Mouse (Mus musculus) lung, embryonic 14.5 days (tissue): ENCODE data around the gene Fgfr2. TPM values are rescaled to one million over a fixed set of nuclear protein-coding genes. Genes with fewer than 3 reads are reported as not detected.

ENCODE experiments used
- ATAC-seq: fragments of 200-750 bp; cut with Nextera tagmentation; 2 replicates; pipeline ENCODE4 v1.8.0; 2017; ENCODE audit warnings: mild to moderate bottlenecking, moderate TSS enrichment, moderate library complexity; ENCODE audit not compliant: insufficient read depth
- DNase-seq: peaks from one replicate; pipeline ENCODE4 v3.0.0-alpha.2; 2015
- H3K27ac ChIP-seq: fragments of 300-500 bp; sonication (generic); 2 replicates; pipeline ENCODE4 v1.5.1; 2014; ENCODE audit warnings: low read depth, mild to moderate bottlenecking, moderate library complexity
- H3K27me3 ChIP-seq: fragments of 300-500 bp; sonication (generic); 2 replicates; pipeline ENCODE4 v1.6.1; 2014; ENCODE audit warnings: low read length, control low read depth; ENCODE audit not compliant: insufficient read depth
- H3K36me3 ChIP-seq: fragments of 300-500 bp; sonication (generic); 2 replicates; pipeline ENCODE4 v1.6.1; 2014; ENCODE audit warnings: control low read depth; ENCODE audit not compliant: insufficient read depth
- H3K4me1 ChIP-seq: fragments of 300-500 bp; sonication (generic); 2 replicates; pipeline ENCODE4 v1.6.1; 2014; ENCODE audit warnings: antibody characterized with exemption, control low read depth; ENCODE audit not compliant: insufficient read depth
- H3K4me2 ChIP-seq: fragments of 300-500 bp; sonication (generic); 2 replicates; pipeline ENCODE4 v1.6.1; 2014; ENCODE audit warnings: mild to moderate bottlenecking
- H3K4me3 ChIP-seq: fragments of 300-500 bp; sonication (generic); 2 replicates; pipeline ENCODE4 v1.5.1; 2014; ENCODE audit warnings: low read depth, low read length
- H3K9ac ChIP-seq: fragments of 300-500 bp; sonication (generic); 2 replicates; pipeline ENCODE4 v1.6.1; 2014
- H3K9me3 ChIP-seq: fragments of 300-500 bp; sonication (generic); 2 replicates; pipeline ENCODE4 v1.6.1; 2016; ENCODE audit warnings: low read depth, low read length, control low read depth
- CTCF ChIP-seq: IDR thresholded peaks from 2 replicates; pipeline ENCODE4 v1.5.1; 2016; ENCODE audit warnings: antibody characterized with exemption, low read depth
- WGBS: fragments of 180-500 bp; shearing (Covaris S2); extraction: QIAGEN DNeasy Blood & Tissue Kit; methylation state at CpG from one replicate; pipeline ENCODE4 v1.1.7; 2014; 5-methylcytosine and 5-hydroxymethylcytosine counted together
- polyA plus RNA-seq: library from polyadenylated mRNA; unstranded; fragments of >200 nt; fragmentation: Nextera tagmentation; extraction: Ambion mirVana; gene quantifications from 2 replicates; pipeline ENCODE4 v1.2.1, GENCODE M21; 2014

Fgfr2 gene
- polyA plus RNA-seq, 1 experiment from 2014 or later, result 179 TPM

DNA sequence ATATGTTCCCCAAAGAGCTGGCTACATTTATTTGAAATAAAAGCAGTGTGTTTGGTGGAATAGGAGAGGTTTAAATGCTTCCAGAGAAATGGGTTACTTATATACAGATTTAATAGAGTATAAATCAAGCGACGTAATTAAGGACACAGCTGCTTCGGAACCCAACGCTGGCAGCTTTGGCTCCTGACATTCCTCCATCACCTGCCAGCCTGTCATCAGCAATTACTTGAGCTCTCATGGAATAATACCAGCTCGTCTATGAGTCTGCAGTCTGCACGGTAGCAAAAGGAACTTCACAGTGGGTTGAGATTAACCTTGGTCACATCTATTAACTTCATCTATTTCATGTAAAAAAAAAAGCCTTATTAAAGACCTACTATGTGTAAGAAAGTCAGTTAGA, 1326.0 kb downstream of the Fgfr2 start:
- Histone ChIP-seq H3K27ac (no peak overlapping the region), H3K9ac (no peak overlapping the region), H3K9me3 (no peaks in the 10 kb centered on the region), H3K36me3 (no peaks in the 10 kb centered on the region), H3K4me3 (no peak overlapping the region), H3K4me1 (no peaks in the 10 kb centered on the region), H3K27me3 (no peaks in the 10 kb centered on the region), H3K4me2 (no peak overlapping the region)
- no peak for TF ChIP-seq CTCF
- WGBS, result 55% methylated on average over 6 of the region's 6 CpGs
- DNase-seq (no peak), ATAC-seq (no peak)

- no peaks in the 10 kb centered on the region for H3K36me3 ChIP-seq
- 75% methylated on average over 10 of the region's 10 CpGs for WGBS
- no peaks in the 10 kb centered on the region for H3K9me3 ChIP-seq
- DNase-seq (no peak), ATAC-seq (no peak)
- H3K27ac ChIP-seq, result no peak overlapping the region
- H3K4me3 ChIP-seq, result no peak overlapping the region
- H3K27me3 ChIP-seq, result no peaks in the 10 kb centered on the region
- no peak overlapping the region for H3K4me2 ChIP-seq
- H3K4me1 ChIP-seq, result no peaks in the 10 kb centered on the region
- no peak overlapping the region for H3K9ac ChIP-seq
- no peak for TF ChIP-seq CTCF
Measured at GRCm38 (mm10) chr7:131788595-131789206, 1334.4 kb downstream of the Fgfr2 start.

- 83% methylated on average over 3 of the region's 3 CpGs for WGBS
Measured at GRCm38 (mm10) chr7:131785721-131786120, 1337.4 kb downstream of the Fgfr2 start.

DNA sequence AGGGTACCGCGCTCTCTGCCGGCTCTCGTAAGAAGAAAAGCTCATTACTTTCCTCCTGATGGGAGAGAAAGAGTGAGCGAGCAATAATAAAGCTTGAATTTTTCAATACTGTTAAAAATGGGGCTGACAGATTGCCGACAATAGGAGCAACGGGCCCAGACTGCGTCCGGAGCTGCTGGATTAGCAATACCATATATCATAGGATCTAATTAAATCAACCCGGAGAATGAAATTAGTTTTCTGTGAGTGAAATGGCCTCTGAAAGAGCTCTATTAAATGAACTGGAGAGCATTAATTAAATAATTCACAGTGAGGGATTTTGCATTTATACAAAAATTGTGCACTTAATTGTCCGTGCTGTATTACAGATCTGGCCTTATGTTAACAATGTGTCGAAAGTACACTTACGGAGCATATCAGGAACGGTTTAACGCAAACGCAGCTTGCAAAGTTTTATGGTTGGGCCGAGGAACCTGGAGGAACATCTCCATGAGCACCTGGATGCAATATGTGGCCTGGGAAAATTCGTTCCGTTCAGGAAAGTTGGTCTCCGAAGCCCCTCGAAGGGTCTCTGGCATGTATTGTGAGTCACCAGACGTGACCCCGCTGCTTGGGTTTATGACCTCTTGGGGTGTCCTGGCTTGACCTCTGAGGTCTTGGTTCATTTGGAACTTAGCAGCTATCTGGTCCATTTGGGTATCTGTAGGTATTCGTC, 1344.7 kb downstream of the Fgfr2 start:
- Histone ChIP-seq H3K4me2 (no peak overlapping the region), H3K9me3 (no peaks in the 10 kb centered on the region), H3K9ac (no peak overlapping the region), H3K36me3 (no peaks in the 10 kb centered on the region), H3K4me3 (no peak overlapping the region), H3K27me3 (no peaks in the 10 kb centered on the region), H3K27ac (no peak overlapping the region), H3K4me1 (no peaks in the 10 kb centered on the region)
- WGBS, result 84% methylated on average over 24 of the region's 24 CpGs
- ATAC-seq, result no peak
- TF ChIP-seq CTCF, result no peak
- DNase-seq, result no peak

More at GRCm38 (mm10) chr7:131785721-131786120, 1337.4 kb downstream of the Fgfr2 start:
- no peaks in the 10 kb centered on the region for H3K27me3 ChIP-seq
- H3K4me2 ChIP-seq, result no peak overlapping the region
- H3K36me3 ChIP-seq, result no peaks in the 10 kb centered on the region
- H3K27ac ChIP-seq, result no peak overlapping the region
- H3K9me3 ChIP-seq, result no peaks in the 10 kb centered on the region
- ATAC-seq, result no peak
- H3K9ac ChIP-seq, result no peak overlapping the region
- H3K4me3 ChIP-seq, result no peak overlapping the region
- DNase-seq, result no peak
- no peaks in the 10 kb centered on the region for H3K4me1 ChIP-seq
- no peak for TF ChIP-seq CTCF

DNA sequence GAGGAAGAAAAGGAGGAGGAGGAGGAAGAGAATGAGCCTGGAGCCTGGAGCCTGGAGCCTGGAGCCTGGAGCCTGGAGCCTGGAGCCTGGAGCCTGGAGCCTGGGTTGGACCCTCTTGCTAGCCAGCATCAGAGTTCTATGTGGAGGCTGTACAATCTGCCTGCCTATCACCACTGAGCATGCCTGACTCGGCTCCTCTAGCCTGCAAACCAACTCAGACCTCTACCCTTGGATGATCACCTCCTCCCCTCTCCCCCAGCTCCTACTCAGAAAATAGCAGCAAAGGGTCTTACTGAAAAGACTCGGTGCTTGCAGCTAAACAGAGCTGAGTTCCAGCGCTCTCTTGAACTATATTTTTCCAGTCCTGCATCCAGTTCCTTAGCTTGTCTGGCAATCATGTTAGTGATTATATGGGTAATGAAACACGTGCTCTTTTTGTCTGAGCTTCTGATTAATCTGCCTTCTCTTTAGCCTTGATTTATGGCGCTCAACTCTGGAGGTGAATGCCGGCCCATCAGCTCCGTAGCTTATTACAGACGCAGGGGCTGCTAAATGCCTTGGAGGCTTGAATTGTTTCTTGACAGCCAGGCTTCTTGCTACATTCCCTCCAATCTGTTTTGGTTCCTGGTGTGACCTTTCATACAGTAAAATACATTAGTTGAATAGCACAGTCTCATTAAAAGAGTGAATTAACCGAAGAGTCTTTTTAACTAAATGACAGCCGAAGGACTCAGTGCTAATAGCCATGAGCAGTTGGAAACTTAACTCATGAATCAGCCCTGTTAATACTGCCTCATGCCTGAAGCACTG, 1345.5 kb downstream of the Fgfr2 start:
- no peak for TF ChIP-seq CTCF
- Histone ChIP-seq H3K4me2 (no peak overlapping the region), H3K9ac (no peak overlapping the region), H3K27me3 (no peaks in the 10 kb centered on the region), H3K4me3 (no peak overlapping the region), H3K36me3 (no peaks in the 10 kb centered on the region), H3K27ac (no peak overlapping the region), H3K4me1 (no peaks in the 10 kb centered on the region), H3K9me3 (no peaks in the 10 kb centered on the region)
- WGBS, result 47% methylated on average over 10 of the region's 10 CpGs
- DNase-seq, result no peak
- ATAC-seq, result no peak

GRCm38 (mm10) chr7:131776191-131776752, 1346.9 kb downstream of the Fgfr2 start:
- ATAC-seq (no peak), DNase-seq (no peak)
- no peaks in the 10 kb centered on the region for H3K4me1 ChIP-seq
- H3K4me3 ChIP-seq, result no peak overlapping the region
- H3K4me2 ChIP-seq, result no peak overlapping the region
- no peaks in the 10 kb centered on the region for H3K36me3 ChIP-seq
- no peaks in the 10 kb centered on the region for H3K9me3 ChIP-seq
- no peak overlapping the region for H3K27ac ChIP-seq
- no peak for TF ChIP-seq CTCF
- H3K9ac ChIP-seq, result no peak overlapping the region
- no peaks in the 10 kb centered on the region for H3K27me3 ChIP-seq
- 40% methylated on average over 16 of the region's 16 CpGs for WGBS

DNA sequence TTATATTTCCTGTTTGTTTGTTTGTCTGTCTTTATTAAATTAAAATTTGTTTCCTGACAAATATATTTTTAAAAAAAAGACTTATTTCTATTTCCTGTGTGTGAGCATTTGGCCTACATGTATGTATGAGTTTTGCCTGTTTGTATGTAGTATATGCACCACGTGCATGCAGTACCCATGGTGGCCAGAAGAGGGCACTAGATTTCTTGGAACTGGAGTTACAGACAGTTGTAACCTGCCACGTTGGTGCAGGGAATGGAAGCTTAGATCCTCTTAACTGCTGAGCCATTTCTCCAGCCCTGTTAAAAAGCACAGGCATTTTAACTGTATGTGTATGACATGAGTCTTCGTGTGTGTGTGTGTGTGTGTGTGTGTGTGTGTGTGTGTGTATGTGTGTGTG, 1365.2 kb downstream of the Fgfr2 start:
- ATAC-seq (no peak), DNase-seq (no peak)
- H3K4me2 ChIP-seq, result no peak overlapping the region
- no peaks in the 10 kb centered on the region; the same call in 1 of the 2 replicates for H3K9me3 ChIP-seq
- TF ChIP-seq CTCF, result peak; percentile 54
- no peak overlapping the region for H3K27ac ChIP-seq
- no peaks in the 10 kb centered on the region for H3K27me3 ChIP-seq
- no peaks in the 10 kb centered on the region for H3K4me1 ChIP-seq
- no peak overlapping the region for H3K9ac ChIP-seq
- no peaks in the 10 kb centered on the region for H3K36me3 ChIP-seq
- 89% methylated on average over 3 of the region's 3 CpGs for WGBS
- no peak overlapping the region for H3K4me3 ChIP-seq
